Mouse (Mus musculus) stomach, postnatal 0 days (tissue): ENCODE measurements at regions not wholly inside any gene's neighbourhood (a gene's known extent, or its start where the extent isn't known, plus 50 kb on each side); places are given as distances from the start of the nearest gene placed in this dataset.

ENCODE experiments used
- ATAC-seq: fragments of 200-750 bp; cut with Nextera tagmentation; 2 replicates; pipeline ENCODE4 v1.8.0; 2017; ENCODE audit not compliant: low FRiP score, low TSS enrichment
- DNase-seq: peaks from one replicate; pipeline ENCODE4 v3.0.0-alpha.2; 2016; ENCODE audit warnings: low spot score
- H3K27ac ChIP-seq: fragments of 300-500 bp; sonication (generic); replicated peaks from 2 replicates; pipeline ENCODE4 v1.5.1; 2014; ENCODE audit warnings: mild to moderate bottlenecking, control low read depth
- H3K27me3 ChIP-seq: fragments of 300-500 bp; sonication (generic); 2 replicates; pipeline ENCODE4 v1.6.1; 2014; ENCODE audit warnings: low read length; ENCODE audit not compliant: control insufficient read depth, insufficient read depth
- H3K36me3 ChIP-seq: fragments of 300-500 bp; sonication (generic); 2 replicates; pipeline ENCODE4 v1.6.1; 2014; ENCODE audit warnings: low read length, mixed read lengths; ENCODE audit not compliant: control insufficient read depth, insufficient read depth
- H3K4me1 ChIP-seq: fragments of 300-500 bp; sonication (generic); replicated peaks from 2 replicates; pipeline ENCODE4 v1.6.1; 2014; ENCODE audit warnings: antibody characterized with exemption; ENCODE audit not compliant: control insufficient read depth, insufficient read depth
- H3K4me2 ChIP-seq: fragments of 300-500 bp; sonication (generic); replicated peaks from 2 replicates; pipeline ENCODE4 v1.6.1; 2014; ENCODE audit warnings: low read depth, mild to moderate bottlenecking, control low read depth, moderate library complexity
- H3K4me3 ChIP-seq: fragments of 300-500 bp; sonication (generic); 2 replicates; pipeline ENCODE4 v1.5.1; 2014; ENCODE audit warnings: low read depth, low read length, control low read depth
- H3K9ac ChIP-seq: fragments of 300-500 bp; sonication (generic); 2 replicates; pipeline ENCODE4 v1.6.1; 2014; ENCODE audit warnings: mild to moderate bottlenecking, low read length, control low read depth, mixed read lengths
- H3K9me3 ChIP-seq: fragments of 300-500 bp; sonication (generic); 2 replicates; pipeline ENCODE4 v1.6.1; 2016; ENCODE audit warnings: low read length; ENCODE audit not compliant: control insufficient read depth
- CTCF ChIP-seq: IDR thresholded peaks from 2 replicates; pipeline ENCODE4 v1.5.1; 2016; ENCODE audit warnings: antibody characterized with exemption, low read depth, mild to moderate bottlenecking, moderate library complexity
- EP300 ChIP-seq: optimal IDR thresholded peaks from 2 replicates; pipeline ENCODE3; 2016; ENCODE audit warnings: antibody characterized with exemption
- WGBS: fragments of 180-500 bp; shearing (Covaris S2); extraction: QIAGEN DNeasy Blood & Tissue Kit; methylation state at CpG from one replicate; pipeline ENCODE4 v1.1.7; 2014; 5-methylcytosine and 5-hydroxymethylcytosine counted together

GRCm38 (mm10) chr1:144355560-144356310, 106.7 kb upstream of the Rgs1 start:
- no peak overlapping the region for H3K9ac ChIP-seq
- H3K4me3 ChIP-seq, result no peak overlapping the region
- TF ChIP-seq CTCF, result no peak
- no peak for TF ChIP-seq EP300
- no peak overlapping the region for H3K27ac ChIP-seq
- no peaks in the 10 kb centered on the region for H3K4me1 ChIP-seq
- no peaks in the 10 kb centered on the region for H3K9me3 ChIP-seq
- H3K4me2 ChIP-seq, result no peak overlapping the region
- H3K36me3 ChIP-seq, result no peaks in the 10 kb centered on the region
- DNase-seq (no peak), ATAC-seq (no peak)
- WGBS, result 80% methylated on average over 4 of the region's 4 CpGs
- no peaks in the 10 kb centered on the region for H3K27me3 ChIP-seq

DNA sequence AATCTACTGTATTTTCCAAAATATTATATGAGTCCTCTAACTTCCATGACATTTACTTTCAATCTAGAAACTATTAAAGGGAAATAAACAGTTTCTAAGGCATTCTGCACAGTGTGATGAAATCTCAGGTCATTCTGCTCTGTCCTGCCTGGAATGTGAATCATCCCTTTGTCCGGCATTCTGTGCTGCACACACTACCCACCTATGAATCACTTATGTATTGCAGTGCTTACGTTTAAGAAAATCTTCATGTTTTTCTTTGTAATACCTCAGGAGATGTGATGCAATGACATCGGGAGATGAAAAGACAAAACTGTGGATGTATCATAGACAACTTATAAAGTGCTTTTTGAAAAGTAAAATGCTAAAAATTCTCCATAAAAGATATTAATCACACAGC, 106.0 kb upstream of the Rgs1 start:
- H3K4me3 ChIP-seq, result no peak overlapping the region
- TF ChIP-seq CTCF, result no peak
- no peaks in the 10 kb centered on the region for H3K4me1 ChIP-seq
- no peak overlapping the region for H3K4me2 ChIP-seq
- no peak overlapping the region for H3K27ac ChIP-seq
- WGBS, result 70% methylated on average over 3 of the region's 3 CpGs
- no peaks in the 10 kb centered on the region for H3K27me3 ChIP-seq
- no peaks in the 10 kb centered on the region for H3K36me3 ChIP-seq
- ATAC-seq, result no peak
- no peaks in the 10 kb centered on the region for H3K9me3 ChIP-seq
- no peak for DNase-seq
- no peak overlapping the region for H3K9ac ChIP-seq

DNA sequence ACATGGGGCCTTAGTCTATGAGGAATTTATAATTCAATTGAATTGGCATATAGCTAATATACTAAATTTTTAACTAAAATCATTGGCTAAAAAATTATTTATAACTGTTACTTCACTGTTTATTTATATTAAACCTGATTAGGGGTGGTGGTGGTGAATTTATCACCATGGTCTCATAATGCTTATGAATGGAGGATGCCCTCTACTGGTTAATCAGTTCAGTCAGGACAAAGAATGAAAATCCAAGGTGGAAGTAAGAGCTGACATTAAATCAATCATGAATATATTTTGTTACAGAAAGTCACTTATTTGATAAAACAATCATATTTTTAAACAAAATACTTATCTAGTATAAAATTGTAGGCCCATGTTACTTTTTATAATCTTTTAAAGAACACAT, 104.3 kb upstream of the Rgs1 start:
- Histone ChIP-seq H3K27ac (no peak overlapping the region), H3K9ac (no peak overlapping the region), H3K27me3 (no peaks in the 10 kb centered on the region), H3K36me3 (no peaks in the 10 kb centered on the region), H3K4me2 (no peak overlapping the region), H3K4me1 (no peaks in the 10 kb centered on the region), H3K9me3 (no peaks in the 10 kb centered on the region), H3K4me3 (no peak overlapping the region)
- no peak for ATAC-seq
- TF ChIP-seq EP300, result no peak
- TF ChIP-seq CTCF, result peak; percentile 58
- DNase-seq, result no peak

DNA sequence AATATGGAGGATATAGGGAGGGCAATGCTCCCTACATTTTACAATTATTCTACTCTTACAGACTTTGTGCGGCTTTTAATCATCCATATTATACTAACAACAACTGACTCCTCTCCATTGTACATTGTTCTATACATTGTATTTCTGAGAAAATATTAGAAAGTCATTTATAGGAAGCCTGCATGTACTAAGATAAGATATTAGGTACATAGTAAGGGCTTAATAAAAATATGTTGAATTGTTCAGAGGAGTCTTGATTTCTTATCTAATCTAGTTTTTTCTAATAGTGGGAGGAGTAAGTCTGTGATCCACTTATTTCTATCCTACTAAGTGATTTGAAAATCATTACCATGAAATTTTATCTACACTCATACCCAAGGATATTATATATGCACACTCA, 94.8 kb upstream of the Rgs1 start:
- H3K27ac ChIP-seq, result no peak overlapping the region
- no peaks in the 10 kb centered on the region for H3K9me3 ChIP-seq
- no peak for ATAC-seq
- H3K4me3 ChIP-seq, result no peak overlapping the region
- no peak for DNase-seq
- no peaks in the 10 kb centered on the region for H3K4me1 ChIP-seq
- no peak overlapping the region for H3K4me2 ChIP-seq
- no peaks in the 10 kb centered on the region for H3K36me3 ChIP-seq
- TF ChIP-seq CTCF (no peak), EP300 (no peak)
- no peaks in the 10 kb centered on the region for H3K27me3 ChIP-seq
- 87% methylated on average over 1 of the region's 1 CpGs for WGBS
- H3K9ac ChIP-seq, result no peak overlapping the region

DNA sequence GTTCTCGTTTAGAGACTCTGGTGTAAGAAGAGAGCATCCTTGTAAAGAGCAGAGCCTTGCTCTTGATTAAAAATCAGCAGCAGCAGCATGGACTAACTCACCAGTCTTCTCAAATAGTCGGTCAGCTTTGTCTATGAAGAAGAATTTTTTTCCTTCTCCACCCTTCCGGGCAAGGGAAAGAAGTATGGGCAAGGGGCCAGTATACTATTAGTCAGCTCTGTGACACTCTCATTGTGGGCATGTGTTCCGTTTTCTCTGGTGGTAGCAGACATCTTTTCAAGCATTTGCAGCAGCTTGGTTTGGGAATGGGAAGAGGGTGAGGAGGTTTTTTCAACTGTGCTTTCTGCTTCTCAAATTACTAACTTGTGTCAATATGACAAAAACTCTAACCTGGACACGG, 94.3 kb upstream of the Rgs1 start:
- Histone ChIP-seq H3K9ac (no peak overlapping the region), H3K27ac (no peak overlapping the region), H3K9me3 (no peaks in the 10 kb centered on the region), H3K36me3 (no peaks in the 10 kb centered on the region), H3K27me3 (no peaks in the 10 kb centered on the region), H3K4me3 (no peak overlapping the region), H3K4me2 (no peak overlapping the region), H3K4me1 (no peaks in the 10 kb centered on the region)
- ATAC-seq (no peak), DNase-seq (no peak)
- WGBS, result 37% methylated on average over 5 of the region's 5 CpGs
- no peak for TF ChIP-seq EP300
- no peak for TF ChIP-seq CTCF

GRCm38 (mm10) chr1:144337572-144337971, 88.5 kb upstream of the Rgs1 start:
- WGBS, result 83% methylated on average over 2 of the region's 2 CpGs
- Histone ChIP-seq H3K27ac (no peak overlapping the region), H3K4me3 (no peak overlapping the region), H3K27me3 (no peaks in the 10 kb centered on the region), H3K4me1 (no peaks in the 10 kb centered on the region), H3K4me2 (no peak overlapping the region), H3K9ac (no peak overlapping the region), H3K36me3 (no peaks in the 10 kb centered on the region), H3K9me3 (no peaks in the 10 kb centered on the region)
- no peak for DNase-seq
- TF ChIP-seq CTCF (no peak), EP300 (no peak)
- ATAC-seq, result no peak
